Mouse (Mus musculus) lung, postnatal 25 days (tissue): ENCODE data around the gene Igfbp3.
A peak's percentile ranks its signal among the peaks of the same experiment; 100 is the strongest.
"Not testable (repeated sequence)": the region's sequence is repeated elsewhere in the genome, so short reads cannot be mapped to it uniquely, and the experiment has no call there.

Experiments used
- DNase-seq: peaks from one replicate; pipeline ENCODE4 v3.0.0; 2022; ENCODE audit warnings: low spot score

The Igfbp3 gene

GRCm38 (mm10) chr11:7213501-7214341, at the start of gene Igfbp3:
TSS of gene Igfbp3 (minus strand) at chr11:7213923.
- DNase-seq, result no peak

GRCm38 (mm10) chr11:7250870-7251269, 37.1 kb upstream of the Igfbp3 start:
- no peak for DNase-seq

GRCm38 (mm10) chr11:7250415-7250814, 36.7 kb upstream of the Igfbp3 start:
- DNase-seq, result no peak

GRCm38 (mm10) chr11:7244782-7245181, 31.1 kb upstream of the Igfbp3 start:
- no peak for DNase-seq

- no peak for DNase-seq
Observed at GRCm38 (mm10) chr11:7239041-7239740, 25.5 kb upstream of the Igfbp3 start.

GRCm38 (mm10) chr11:7238546-7238945, 24.8 kb upstream of the Igfbp3 start:
- no peak for DNase-seq

GRCm38 (mm10) chr11:7237712-7238111, 24.0 kb upstream of the Igfbp3 start:
- no peak for DNase-seq

GRCm38 (mm10) chr11:7236751-7237150, 23.0 kb upstream of the Igfbp3 start:
- no peak for DNase-seq

- no peak for DNase-seq
Observed at GRCm38 (mm10) chr11:7234981-7235609, 21.4 kb upstream of the Igfbp3 start.

- DNase-seq, result no peak
Observed at GRCm38 (mm10) chr11:7234436-7234835, 20.7 kb upstream of the Igfbp3 start.

GRCm38 (mm10) chr11:7233333-7233732, 19.6 kb upstream of the Igfbp3 start:
- DNase-seq, result no peak

- no peak for DNase-seq
Observed at GRCm38 (mm10) chr11:7231958-7232357, 18.2 kb upstream of the Igfbp3 start.

- DNase-seq, result no peak
Observed at GRCm38 (mm10) chr11:7230000-7230399, 16.3 kb upstream of the Igfbp3 start.

GRCm38 (mm10) chr11:7228107-7228506, 14.4 kb upstream of the Igfbp3 start:
- no peak for DNase-seq

- peak; percentile 27 for DNase-seq
Observed at GRCm38 (mm10) chr11:7226810-7227550, 13.3 kb upstream of the Igfbp3 start.

GRCm38 (mm10) chr11:7226200-7226599, 12.5 kb upstream of the Igfbp3 start:
- DNase-seq, result no peak

GRCm38 (mm10) chr11:7221826-7222225, 8.1 kb upstream of the Igfbp3 start:
- not testable (repeated sequence) for DNase-seq

- peak; percentile 48 for DNase-seq
Observed at GRCm38 (mm10) chr11:7215703-7216102, 2.0 kb upstream of the Igfbp3 start.

GRCm38 (mm10) chr11:7214761-7215160, 1.0 kb upstream of the Igfbp3 start:
- peak; percentile 24 for DNase-seq

- DNase-seq, result no peak
Observed at GRCm38 (mm10) chr11:7214342-7214660, 578 bp upstream of the Igfbp3 start.

- DNase-seq, result no peak
Observed at GRCm38 (mm10) chr11:7213161-7213500, 592 bp downstream of the Igfbp3 start.

- no peak for DNase-seq
Observed at GRCm38 (mm10) chr11:7212126-7212798, 1.5 kb downstream of the Igfbp3 start.
